Mouse (Mus musculus): ENCODE results near the gene Tirap. TPM values are rescaled to one million over a fixed set of nuclear protein-coding genes. Genes with fewer than 3 reads are reported as not detected.

The Tirap gene
- total RNA-seq (2021), result 1 to 10 TPM; 1.2 to 1.7 TPM

GRCm38 (mm10) chr9:35199772-35200471 is at the start of gene Tirap, which contains the start of gene Srpr:
Gene Tirap (minus strand): TSS chr9:35200291.
Gene Srpr (plus strand): TSS chr9:35200175.
- DNase-seq (ENCODE audit: low spot score in 2 of 2), result peak; percentile 73 to 74
- intact Hi-C loops (cut with DNase I), result no loop called here

- intact Hi-C loops (cut with DNase I), result no loop called here
Measured at GRCm38 (mm10) chr9:35249476-35249875, 49.4 kb upstream of the Tirap start.

DNA sequence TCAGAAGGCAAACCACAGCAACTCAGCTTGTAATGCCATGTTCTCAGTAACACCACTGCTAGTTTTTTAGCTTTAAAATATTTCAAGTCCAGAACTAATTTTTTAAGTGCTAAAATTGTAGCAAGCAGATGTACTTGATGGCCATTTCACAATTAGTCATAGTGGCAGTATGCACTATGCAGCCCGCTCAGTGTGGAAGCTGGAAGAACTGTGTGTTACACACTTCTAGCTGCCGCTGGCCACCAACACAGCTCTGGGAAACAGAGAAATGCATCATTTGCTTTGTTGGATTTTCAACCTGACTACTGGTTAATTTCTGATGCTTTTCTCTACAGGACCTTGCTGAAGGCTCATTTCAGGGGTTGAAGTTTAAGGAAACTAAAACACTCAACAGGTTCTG is 47.3 kb upstream of the Tirap start:
- intact Hi-C loops (cut with DNase I), result no loop called here
- DNase-seq (ENCODE audit: low spot score in 2 of 2), result no peak

More at GRCm38 (mm10) chr9:35249476-35249875, 49.4 kb upstream of the Tirap start:
- DNase-seq (ENCODE audit: low spot score in 2 of 2), result no peak

GRCm38 (mm10) chr9:35239734-35240133 is 39.6 kb upstream of the Tirap start:
- intact Hi-C loops (cut with DNase I), result no loop called here
- no peak for DNase-seq (ENCODE audit: low spot score in 2 of 2)

DNA sequence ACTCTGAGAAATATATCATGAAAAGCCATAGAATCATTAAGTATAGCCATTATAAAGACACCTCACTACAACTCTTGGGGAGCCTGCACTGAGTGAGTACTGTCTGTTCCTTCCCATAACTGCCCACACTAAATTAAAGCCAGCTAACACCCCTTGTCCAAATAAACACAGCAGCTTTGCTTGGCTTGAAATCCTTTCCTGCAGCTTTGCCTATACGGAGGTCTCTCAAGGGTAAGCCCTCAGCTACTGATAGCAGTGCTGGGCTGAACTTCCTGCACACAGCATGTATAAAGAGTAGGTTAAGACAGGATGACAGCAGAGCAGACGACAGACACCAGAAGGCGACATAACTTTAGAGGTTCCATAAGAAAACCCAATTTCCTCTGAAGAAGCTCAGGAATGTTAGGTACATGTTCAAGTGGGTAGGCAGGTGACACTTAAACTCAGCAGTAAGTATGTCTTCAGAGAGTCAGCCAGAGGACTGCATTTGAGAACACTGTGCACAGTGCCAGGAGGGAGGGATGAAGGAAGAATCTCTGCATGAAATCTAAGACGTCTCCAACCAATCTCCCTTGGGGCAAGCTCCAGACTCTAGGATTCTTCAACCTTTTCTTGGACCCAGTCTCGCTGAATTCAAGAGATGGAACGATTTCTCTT is 39.0 kb upstream of the Tirap start:
- no peak for DNase-seq (ENCODE audit: low spot score in 2 of 2)
- intact Hi-C loops (cut with DNase I), result no loop called here

DNA sequence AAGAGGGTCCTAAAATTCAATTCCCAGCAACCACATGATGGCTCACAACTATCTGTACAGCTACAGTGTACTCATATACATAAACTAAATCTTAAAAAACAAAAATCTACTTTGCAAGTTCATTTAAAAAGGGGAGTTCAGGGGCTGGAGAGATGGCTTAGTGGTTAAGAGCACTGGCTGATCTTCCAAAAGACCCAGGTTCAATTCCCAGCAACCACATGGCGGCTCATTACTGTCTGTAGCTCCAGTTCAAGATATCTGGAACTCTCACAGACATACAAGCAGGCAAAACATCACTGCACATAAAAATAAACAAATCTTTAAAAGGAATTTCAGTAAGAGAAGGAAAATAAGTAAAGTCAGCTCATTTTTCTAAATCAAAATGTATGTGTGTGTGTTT is 38.3 kb upstream of the Tirap start:
- no peak for DNase-seq (ENCODE audit: low spot score in 2 of 2)
- intact Hi-C loops (cut with DNase I), result no loop called here

DNA sequence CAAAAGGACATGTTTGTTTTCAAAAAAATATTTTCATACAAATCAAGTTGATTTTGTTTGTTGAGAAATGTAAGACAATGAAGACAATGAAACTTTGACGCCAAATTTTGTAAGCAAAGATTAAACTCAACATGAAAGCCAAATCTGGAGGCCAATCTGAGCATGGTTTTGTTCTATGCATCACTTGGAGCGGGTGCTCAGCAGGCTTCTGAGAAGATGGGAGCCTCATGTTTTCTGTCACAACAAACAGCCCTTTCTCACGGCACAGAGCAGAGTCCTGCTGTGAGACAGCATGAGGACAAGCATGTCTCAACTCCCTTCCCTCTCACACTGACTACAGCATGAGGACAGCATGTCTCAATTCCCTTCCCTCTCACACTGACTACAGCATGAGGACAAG is 35.9 kb upstream of the Tirap start:
- DNase-seq (ENCODE audit: low spot score in 2 of 2), result no peak
- intact Hi-C loops (cut with DNase I), result no loop called here

GRCm38 (mm10) chr9:35228671-35229070 is 28.6 kb upstream of the Tirap start:
- intact Hi-C loops (cut with DNase I), result no loop called here

GRCm38 (mm10) chr9:35223466-35223865 is 23.4 kb upstream of the Tirap start:
- intact Hi-C loops (cut with DNase I), result no loop called here
- DNase-seq (ENCODE audit: low spot score in 2 of 2), result no peak

More at GRCm38 (mm10) chr9:35228671-35229070, 28.6 kb upstream of the Tirap start:
- DNase-seq (ENCODE audit: low spot score in 2 of 2), result no peak

DNA sequence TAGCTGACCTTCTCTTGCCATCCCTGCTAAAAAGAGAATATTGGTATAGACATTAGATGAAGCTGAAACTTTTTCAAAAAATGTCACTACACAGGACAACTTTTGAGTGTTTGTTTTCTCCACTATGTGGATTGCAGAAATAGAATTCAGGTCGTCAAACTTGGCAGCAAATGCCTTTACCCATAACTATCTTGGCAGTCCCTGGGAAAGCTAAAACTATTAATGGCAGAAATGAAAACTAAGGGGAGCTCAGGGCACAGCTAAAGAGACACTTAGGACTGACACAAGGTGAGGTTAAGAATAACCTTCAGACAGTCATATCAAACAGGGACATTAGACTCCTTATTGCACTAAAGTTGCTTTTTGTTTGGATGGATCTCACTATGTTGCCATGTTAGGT is 17.9 kb upstream of the Tirap start:
- intact Hi-C loops (cut with DNase I), result no loop called here
- no peak for DNase-seq (ENCODE audit: low spot score in 2 of 2)

- intact Hi-C loops (cut with DNase I), result loop anchor here (5.0 kb wide), 1 partner anchor 55 kb away; the partner anchor contains the start of genes Fam118b and Rpusd4
- DNase-seq (ENCODE audit: low spot score in 2 of 2), result no peak
Measured at GRCm38 (mm10) chr9:35211573-35212511, 11.8 kb upstream of the Tirap start.

DNA sequence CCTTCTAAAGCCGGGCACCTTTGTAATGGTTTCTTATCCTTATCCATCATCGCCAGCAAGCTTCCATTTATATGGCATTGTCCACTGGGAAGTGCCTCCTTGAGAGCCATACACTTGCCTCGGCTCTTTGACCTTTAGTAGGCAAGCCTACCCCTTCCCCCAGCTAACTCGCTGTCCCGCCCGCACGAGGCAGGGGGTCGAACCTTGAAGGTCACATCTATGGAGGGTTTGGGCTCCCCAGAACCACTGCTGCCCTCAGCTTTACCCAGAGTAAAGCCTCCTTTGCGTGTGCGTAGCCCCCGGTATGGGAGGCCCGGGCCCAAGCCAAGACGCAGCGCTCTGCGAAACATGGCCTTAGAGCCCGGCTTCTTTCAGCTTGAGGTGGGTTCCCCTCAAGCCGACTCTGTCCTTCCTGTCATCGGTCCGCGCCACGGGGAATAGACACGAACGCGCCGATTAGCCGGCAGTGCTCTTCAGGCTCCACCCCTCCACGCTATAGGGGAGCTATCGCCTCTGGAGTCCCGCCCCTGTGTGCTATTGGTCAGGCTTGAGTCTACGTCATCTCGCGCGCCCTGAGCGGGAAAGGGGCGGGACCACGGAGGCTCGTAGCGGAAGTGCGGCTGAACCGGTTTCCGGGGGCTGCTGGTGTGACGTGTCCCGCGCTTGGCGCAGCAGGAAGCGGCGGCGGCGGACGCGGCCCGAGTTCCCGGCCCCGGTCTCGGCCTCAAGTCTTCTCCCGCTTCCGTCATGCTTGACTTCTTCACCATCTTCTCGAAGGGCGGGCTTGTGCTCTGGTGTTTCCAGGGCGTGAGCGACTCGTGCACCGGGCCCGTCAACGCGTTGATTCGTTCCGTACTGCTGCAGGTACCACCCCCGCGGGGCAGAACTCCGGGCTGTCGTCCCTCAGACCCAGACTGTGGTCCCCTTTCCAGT is 10.7 kb upstream of the Tirap start, which contains the start of gene Foxred1:
Gene Foxred1, minus strand, starts transcription at position 514 of the 933 bp plus-strand sequence.
- intact Hi-C loops (cut with DNase I), result loop anchor here (5.0 kb wide), 1 partner anchor 56 kb away; the partner anchor contains the start of genes Fam118b and Rpusd4
- peak; percentile 99 to 100 for DNase-seq (ENCODE audit: low spot score in 2 of 2)

DNA sequence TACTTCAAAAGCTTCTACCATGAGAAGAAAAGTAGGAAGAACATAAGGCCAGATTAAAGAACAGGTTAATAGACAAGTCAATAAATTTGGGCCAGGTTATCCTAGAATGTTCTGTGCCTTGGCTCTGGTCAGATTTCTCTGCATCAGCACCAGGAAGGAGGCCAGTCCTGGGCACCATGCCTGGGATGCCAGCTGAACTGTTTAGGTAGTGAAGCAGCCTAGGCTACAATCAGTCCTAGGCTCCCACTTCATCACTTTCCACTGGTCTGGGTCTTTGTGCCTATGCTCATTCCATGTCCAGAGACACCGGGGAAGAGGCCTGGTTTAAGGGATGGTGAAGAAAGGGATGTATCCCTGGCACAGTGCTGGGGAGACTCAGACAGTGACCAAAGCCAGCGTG is 4.3 kb upstream of the Tirap start:
- DNase-seq (ENCODE audit: low spot score in 2 of 2), result no peak
- intact Hi-C loops (cut with DNase I), result no loop called here

GRCm38 (mm10) chr9:35203536-35203935 is 3.4 kb upstream of the Tirap start:
- intact Hi-C loops (cut with DNase I), result no loop called here
- no peak for DNase-seq (ENCODE audit: low spot score in 2 of 2)

- intact Hi-C loops (cut with DNase I), result no loop called here
- peak in 1 of 2 experiments; percentile 37 for DNase-seq (ENCODE audit: low spot score in 2 of 2)
Measured at GRCm38 (mm10) chr9:35200529-35201060, 504 bp upstream of the Tirap start.

GRCm38 (mm10) chr9:35198945-35199771 is 933 bp downstream of the Tirap start:
- intact Hi-C loops (cut with DNase I), result no loop called here
- DNase-seq (ENCODE audit: low spot score in 2 of 2), result no peak

DNA sequence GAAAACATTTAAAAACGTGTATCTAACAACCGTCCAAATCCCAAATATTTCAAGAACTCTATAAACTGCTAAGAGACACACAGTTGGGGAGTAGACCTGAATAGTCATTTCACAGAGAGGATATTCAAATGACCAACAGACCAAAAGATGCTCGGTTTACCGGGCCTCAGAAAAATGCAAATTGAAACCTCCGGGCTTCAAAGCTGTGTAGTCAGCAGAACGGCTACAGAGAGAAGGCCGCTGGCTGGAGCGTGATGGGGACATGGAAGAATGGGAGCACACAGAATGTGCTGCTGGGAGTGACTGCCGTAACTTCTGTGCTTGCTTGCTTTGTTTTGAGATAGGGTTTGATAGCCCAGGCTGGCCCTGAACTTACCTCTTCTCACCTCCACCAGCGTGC is 1.7 kb downstream of the Tirap start:
- no peak for DNase-seq (ENCODE audit: low spot score in 2 of 2)
- intact Hi-C loops (cut with DNase I), result no loop called here

DNA sequence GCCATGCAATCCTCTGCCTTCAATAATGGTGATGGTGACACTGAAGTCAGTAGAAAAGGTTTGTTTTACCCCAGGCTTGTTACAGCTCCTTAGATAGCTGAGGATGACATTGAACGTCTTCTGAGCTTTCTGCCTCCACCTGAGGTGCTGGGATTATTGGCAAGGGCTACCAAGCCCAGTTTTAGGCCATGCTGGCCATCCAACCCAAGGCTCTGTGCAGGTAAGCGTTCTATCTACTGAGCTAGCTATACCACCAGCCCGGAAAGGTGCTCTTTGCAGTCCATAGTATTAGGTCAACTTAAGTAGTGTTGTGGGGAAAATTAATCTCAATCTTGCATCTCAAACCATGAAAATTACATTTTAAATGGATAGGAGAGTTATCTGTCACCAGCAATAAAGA is 2.5 kb downstream of the Tirap start:
- intact Hi-C loops (cut with DNase I), result no loop called here
- no peak for DNase-seq (ENCODE audit: low spot score in 2 of 2)

Data from left cerebral cortex, postnatal 25 days (tissue).